Mouse (Mus musculus): ENCODE measurements around the gene Lrp1.

DNA sequence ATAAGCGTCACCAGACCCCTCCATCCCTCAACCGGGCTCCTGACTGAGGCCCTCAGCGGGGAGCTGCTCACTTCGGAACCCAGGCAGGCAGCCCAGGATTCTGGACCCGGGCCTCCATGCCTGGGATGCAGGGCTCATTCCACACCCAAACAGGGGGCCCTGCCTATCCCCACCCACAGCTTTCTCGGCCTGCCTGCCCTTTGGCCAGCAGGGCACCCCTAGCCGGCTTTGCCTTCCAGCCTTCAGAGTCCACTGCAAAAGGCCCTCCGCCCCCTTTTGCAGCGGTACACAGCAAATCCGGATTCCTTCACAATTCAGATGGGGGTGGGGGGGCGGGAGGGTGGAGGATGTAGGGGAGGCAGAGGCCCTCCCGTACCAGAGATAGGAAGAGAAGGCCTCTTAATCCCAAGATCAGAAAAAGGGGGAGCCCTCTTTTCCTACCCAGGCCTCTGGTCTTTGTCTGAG, 975 bp downstream of the Lrp1 start:
- TF ChIP-seq USF2 (IDR thresholded peaks at IDR 0.05; ENCODE audit: borderline replicate concordance in 1 of 2, insufficient read depth in 1 of 2, low read depth in 1 of 2, low read length in 2 of 2) (no peak), ZC3H11A (IDR thresholded peaks at IDR 0.05; ENCODE audit: low read depth, low read length) (no peak), E2F4 (IDR thresholded peaks at IDR 0.05; ENCODE audit: borderline replicate concordance, low read depth, low read length) (no peak), TBP (IDR thresholded peaks at IDR 0.05; ENCODE audit: low read depth, low read length) (no peak), CTCF (IDR thresholded peaks at IDR 0.05 in 2 of 3, conservative IDR thresholded peaks at IDR 0.05 in 1 of 3; ENCODE audit: control insufficient read depth in 1 of 3, insufficient read depth in 1 of 3, low read depth in 2 of 3, low read length in 3 of 3, poor library complexity in 1 of 3, severe bottlenecking in 1 of 3) (no peak), SIN3A (IDR thresholded peaks at IDR 0.05; ENCODE audit: low read length) (no peak), POLR2AphosphoS2 (IDR thresholded peaks at IDR 0.05; ENCODE audit: low read length) (no peak), POLR2A (IDR thresholded peaks at IDR 0.05; ENCODE audit: control insufficient read depth in 1 of 2, insufficient read depth in 1 of 2, low read depth in 1 of 2, low read length in 2 of 2, poor library complexity in 1 of 2) (no peak), USF1 (IDR thresholded peaks at IDR 0.05; ENCODE audit: low read depth, low read length) (no peak), EP300 (IDR thresholded peaks at IDR 0.05; ENCODE audit: low read depth in 1 of 2, low read length in 2 of 2) (no peak), HCFC1 (IDR thresholded peaks at IDR 0.05; ENCODE audit: low read depth, low read length) (no peak), MXI1 (IDR thresholded peaks at IDR 0.05; ENCODE audit: low read depth, low read length) (no peak), UBTF (IDR thresholded peaks at IDR 0.05; ENCODE audit: borderline replicate concordance, insufficient read depth, low read depth, low read length) (no peak), MAFK (IDR thresholded peaks at IDR 0.05; ENCODE audit: borderline replicate concordance, low read depth, low read length) (no peak)

Data from MEL (cell line).